Mouse (Mus musculus): Measurements from ENCODE around the gene Mpp3.

Gene Mpp3

GRCm38 (mm10) chr11:102028087-102028816 lies at the start of gene Mpp3:
TSS of gene Mpp3 (minus strand) at chr11:102028461.
- DNase-seq: no peak

- no peak for DNase-seq
Measured at GRCm38 (mm10) chr11:102073722-102074121, 45.5 kb upstream of the Mpp3 start.

- no peak for DNase-seq
Measured at GRCm38 (mm10) chr11:102072729-102073128, 44.5 kb upstream of the Mpp3 start.

GRCm38 (mm10) chr11:102070426-102070825 lies 42.2 kb upstream of the Mpp3 start:
- no peak for DNase-seq

- no peak for DNase-seq
Measured at GRCm38 (mm10) chr11:102069633-102070032, 41.4 kb upstream of the Mpp3 start.

GRCm38 (mm10) chr11:102068969-102069368 lies 40.7 kb upstream of the Mpp3 start:
- no peak for DNase-seq

- DNase-seq: no peak
Measured at GRCm38 (mm10) chr11:102063076-102063475, 34.8 kb upstream of the Mpp3 start.

- no peak for DNase-seq
Measured at GRCm38 (mm10) chr11:102061941-102062473, 33.7 kb upstream of the Mpp3 start.

GRCm38 (mm10) chr11:102061236-102061940 lies 33.1 kb upstream of the Mpp3 start:
- peak; percentile 84 for DNase-seq

- peak; percentile 67 for DNase-seq
Measured at GRCm38 (mm10) chr11:102053847-102054246, 25.6 kb upstream of the Mpp3 start.

- peak; percentile 56 for DNase-seq
Measured at GRCm38 (mm10) chr11:102053183-102053582, 24.9 kb upstream of the Mpp3 start.

- no peak for DNase-seq
Measured at GRCm38 (mm10) chr11:102052697-102053096, 24.4 kb upstream of the Mpp3 start.

- peak; percentile 55 for DNase-seq
Measured at GRCm38 (mm10) chr11:102051954-102052353, 23.7 kb upstream of the Mpp3 start.

- peak; percentile 83 for DNase-seq
Measured at GRCm38 (mm10) chr11:102051541-102051940, 23.3 kb upstream of the Mpp3 start.

- DNase-seq: peak; percentile 30
Measured at GRCm38 (mm10) chr11:102049875-102050482, 21.7 kb upstream of the Mpp3 start.

- DNase-seq: no peak
Measured at GRCm38 (mm10) chr11:102046607-102047006, 18.3 kb upstream of the Mpp3 start.

- peak; percentile 45 for DNase-seq
Measured at GRCm38 (mm10) chr11:102044691-102045212, 16.5 kb upstream of the Mpp3 start.

GRCm38 (mm10) chr11:102043381-102043780 lies 15.1 kb upstream of the Mpp3 start:
- DNase-seq: no peak

GRCm38 (mm10) chr11:102042971-102043370 lies 14.7 kb upstream of the Mpp3 start:
- no peak for DNase-seq

- DNase-seq: peak; percentile 43
Measured at GRCm38 (mm10) chr11:102041350-102041949, 13.2 kb upstream of the Mpp3 start, which contains the start of gene Cd300lg. TSS of gene Cd300lg (plus strand) at chr11:102041509.

GRCm38 (mm10) chr11:102040646-102041045 lies 12.4 kb upstream of the Mpp3 start:
- peak; percentile 31 for DNase-seq

GRCm38 (mm10) chr11:102040138-102040524 lies 11.9 kb upstream of the Mpp3 start:
- peak; percentile 97 for DNase-seq

All from kidney, postnatal 10 days (tissue).